Mouse (Mus musculus) embryonic facial prominence, embryonic 10.5 days (tissue): ENCODE data around the gene Cenpe. TPM values are rescaled to one million over a fixed set of nuclear protein-coding genes. Genes with fewer than 3 reads are reported as not detected.
A peak's percentile ranks its signal among the peaks of the same experiment; 100 is the strongest.

Experiments used
- DNase-seq: peaks from one replicate; pipeline ENCODE4 v3.0.0-alpha.2; 2017; ENCODE audit warnings: low spot score
- H3K27ac ChIP-seq: fragments of 300-500 bp; sonication (generic); replicated peaks from 2 replicates; pipeline ENCODE4 v1.5.1; 2016; ENCODE audit warnings: mild to moderate bottlenecking
- H3K27me3 ChIP-seq: fragments of 300-500 bp; sonication (generic); replicated peaks from 2 replicates; pipeline ENCODE4 v1.6.1; 2016; ENCODE audit warnings: low read depth, mild to moderate bottlenecking; ENCODE audit not compliant: poor library complexity, severe bottlenecking
- H3K36me3 ChIP-seq: fragments of 300-500 bp; sonication (generic); replicated peaks from 2 replicates; pipeline ENCODE4 v1.6.1; 2016; ENCODE audit warnings: mild to moderate bottlenecking, moderate library complexity
- H3K4me1 ChIP-seq: fragments of 300-500 bp; sonication (generic); 2 replicates; pipeline ENCODE4 v1.6.1; 2016
- H3K4me3 ChIP-seq: fragments of 300-500 bp; sonication (generic); 2 replicates; pipeline ENCODE4 v1.5.1; 2016; ENCODE audit warnings: mild to moderate bottlenecking, moderate library complexity
- H3K9me3 ChIP-seq: fragments of 300-500 bp; sonication (generic); 2 replicates; pipeline ENCODE4 v1.6.1; 2016; ENCODE audit warnings: mild to moderate bottlenecking
- WGBS: fragments of 180-500 bp; shearing (Covaris S2); methylation state at CpG from one replicate; pipeline ENCODE4 v1.1.7; 2016; 5-methylcytosine and 5-hydroxymethylcytosine counted together
- polyA plus RNA-seq: library from polyadenylated mRNA; unstranded; fragments of >200 nt; fragmentation: Nextera tagmentation; extraction: Ambion mirVana; gene quantifications from 2 replicates; pipeline ENCODE4 v1.2.1, GENCODE M21; 2016

Gene Cenpe
- polyA plus RNA-seq, 1 experiment from 2014 or later, result 39.4 TPM

DNA sequence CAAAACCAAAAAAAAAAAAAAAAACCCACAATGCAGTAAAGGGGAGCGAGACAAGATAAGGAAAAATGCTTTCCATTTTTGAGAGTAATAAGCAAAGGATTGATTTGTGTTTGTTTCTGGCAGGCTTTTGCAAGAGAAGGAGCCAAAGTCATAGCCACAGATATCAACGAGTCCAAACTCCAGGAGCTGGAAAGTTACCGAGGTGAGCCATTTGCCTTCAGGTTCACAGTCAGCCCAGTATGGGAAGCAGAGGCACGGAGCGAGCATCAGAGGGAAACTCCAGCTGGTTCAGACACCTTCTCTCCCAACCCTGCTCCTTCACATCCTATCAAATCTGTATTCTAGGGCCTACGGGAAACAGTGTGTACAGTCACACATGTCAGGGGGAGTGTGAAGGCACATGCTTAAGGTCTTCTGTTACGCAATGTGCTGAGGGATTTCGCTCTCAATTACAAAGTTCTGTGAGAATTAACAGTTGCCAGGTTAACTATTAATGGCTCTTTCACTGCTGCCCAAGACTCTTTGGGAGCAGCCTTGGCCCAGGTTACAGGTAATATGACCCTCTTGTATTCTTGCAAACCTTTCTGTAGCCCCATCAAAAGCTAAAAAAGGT is 75.9 kb downstream of the Cenpe start:
- Histone ChIP-seq H3K9me3 (no peaks in the 10 kb centered on the region), H3K36me3 (no peaks in the 10 kb centered on the region), H3K27ac (no peak overlapping the region), H3K4me1 (no peaks in the 10 kb centered on the region), H3K4me3 (no peak overlapping the region), H3K27me3 (no peaks in the 10 kb centered on the region)
- DNase-seq, result no peak
- 89% methylated on average over 8 of the region's 8 CpGs for WGBS

DNA sequence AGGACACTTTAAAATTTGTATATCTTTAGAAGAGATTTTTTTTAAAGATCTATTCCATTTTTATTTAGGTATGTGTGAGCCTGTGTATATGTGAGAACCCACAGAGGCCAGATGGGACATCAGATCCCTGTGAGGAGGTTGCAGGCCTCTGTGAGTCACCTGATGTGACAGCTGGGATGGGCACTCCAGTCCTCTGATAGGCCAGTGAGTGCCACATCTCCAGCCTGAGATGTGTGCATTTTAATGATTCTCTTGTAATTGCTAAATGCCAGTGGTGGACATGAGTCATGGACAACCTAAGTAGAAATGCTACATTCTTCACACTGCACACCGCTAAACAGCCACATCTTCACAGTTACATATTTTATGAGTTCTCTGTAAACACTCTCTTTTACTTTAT is 76.8 kb downstream of the Cenpe start:
- Histone ChIP-seq H3K27ac (no peak overlapping the region), H3K4me1 (peaks cover 3% of the 10 kb centered on the region; the same call in 1 of the 2 replicates), H3K9me3 (no peaks in the 10 kb centered on the region), H3K4me3 (no peak overlapping the region), H3K27me3 (no peaks in the 10 kb centered on the region), H3K36me3 (no peaks in the 10 kb centered on the region)
- DNase-seq, result no peak
- WGBS, result 84% methylated on average over 1 of the region's 1 CpGs

DNA sequence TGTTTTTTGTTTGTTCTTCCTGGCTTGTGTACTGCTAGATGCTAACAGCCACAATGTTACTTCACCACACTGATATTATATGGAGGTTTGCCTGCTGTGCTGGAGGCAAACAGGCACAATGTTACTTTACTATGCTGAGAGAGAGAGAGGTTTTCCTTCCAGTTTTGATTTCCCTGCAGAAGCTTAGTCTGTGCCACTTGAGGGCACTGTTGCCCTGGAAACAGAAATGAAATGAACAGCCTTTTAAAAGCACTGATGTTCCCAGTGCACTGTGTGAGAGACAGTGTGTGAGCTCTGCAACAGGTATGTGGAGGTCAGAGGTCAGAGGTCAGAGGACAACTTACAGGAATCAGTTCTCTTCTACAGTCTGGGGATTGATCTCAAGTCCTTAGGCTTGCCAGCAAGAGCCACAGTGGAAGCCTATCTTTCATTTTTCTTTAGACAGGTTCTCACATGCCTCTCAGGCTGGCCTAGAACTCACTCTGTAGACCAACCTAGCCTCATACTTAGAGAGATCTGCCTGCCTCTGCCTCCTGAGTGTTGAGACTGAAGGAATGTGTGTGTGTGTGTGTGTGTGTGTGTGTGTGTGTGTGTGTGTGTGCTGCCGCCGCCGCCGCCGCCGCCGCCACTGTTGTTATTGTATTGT is 78.0 kb downstream of the Cenpe start:
- WGBS, result 98% methylated on average over 6 of the region's 7 CpGs
- H3K27me3 ChIP-seq, result no peaks in the 10 kb centered on the region
- no peak overlapping the region for H3K4me3 ChIP-seq

DNA sequence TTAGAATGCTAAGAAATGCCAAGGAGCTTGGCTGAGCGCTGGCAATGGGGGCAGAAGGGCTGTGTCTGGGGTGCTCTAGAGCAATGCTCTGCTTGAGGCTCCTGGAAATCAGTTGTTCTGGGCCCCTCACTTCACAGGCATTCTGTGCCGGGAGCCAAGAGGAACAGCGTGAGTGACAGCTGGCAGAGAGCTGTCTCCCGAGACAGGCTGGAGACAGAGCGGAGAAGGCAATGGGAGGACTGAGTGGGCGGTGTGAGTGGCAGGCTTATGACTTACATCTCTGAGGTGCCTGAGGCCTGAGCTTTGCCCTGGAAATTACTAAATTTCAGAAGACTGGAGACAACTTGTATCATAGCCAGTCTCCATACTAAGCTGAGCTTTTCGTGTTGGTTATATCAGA is 81.4 kb downstream of the Cenpe start:
- Histone ChIP-seq H3K4me3 (no peak overlapping the region), H3K4me1 (peaks cover 3% of the 10 kb centered on the region; the same call in 1 of the 2 replicates), H3K27me3 (no peaks in the 10 kb centered on the region), H3K36me3 (no peaks in the 10 kb centered on the region), H3K27ac (no peak overlapping the region), H3K9me3 (no peaks in the 10 kb centered on the region)
- WGBS, result 53% methylated on average over 7 of the region's 7 CpGs
- DNase-seq, result no peak

More for the DNA sequence above, 78.0 kb downstream of the Cenpe start:
- H3K9me3 ChIP-seq, result no peaks in the 10 kb centered on the region
- no peak overlapping the region for H3K27ac ChIP-seq
- H3K4me1 ChIP-seq, result peaks cover 3% of the 10 kb centered on the region; the same call in 1 of the 2 replicates
- no peaks in the 10 kb centered on the region for H3K36me3 ChIP-seq
- DNase-seq, result peak; percentile 58

DNA sequence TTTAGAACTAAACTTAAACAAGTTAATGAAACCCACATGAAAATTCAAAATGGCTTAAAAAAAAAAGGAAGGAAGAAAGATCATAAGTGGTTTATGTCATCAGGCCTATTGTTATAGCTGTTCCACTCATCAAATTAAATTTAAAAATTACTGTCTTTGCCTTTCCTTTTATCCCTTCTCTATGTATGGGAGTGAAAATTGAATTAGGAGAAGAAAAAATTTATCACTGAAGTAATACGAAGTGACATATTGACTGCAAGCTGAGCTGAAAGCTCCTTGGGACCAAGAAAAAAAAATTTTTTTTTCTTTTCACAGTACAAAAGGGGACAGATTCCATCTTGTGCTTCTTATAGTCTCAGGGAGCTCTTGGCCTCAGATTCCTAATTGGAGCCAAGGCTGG is 83.2 kb downstream of the Cenpe start:
- H3K4me1 ChIP-seq, result peaks cover 3% of the 10 kb centered on the region; the same call in 1 of the 2 replicates
- no peak for DNase-seq
- no peaks in the 10 kb centered on the region for H3K9me3 ChIP-seq
- no peaks in the 10 kb centered on the region for H3K27me3 ChIP-seq
- WGBS, result 83% methylated on average over 1 of the region's 1 CpGs
- H3K36me3 ChIP-seq, result no peaks in the 10 kb centered on the region
- no peak overlapping the region for H3K27ac ChIP-seq
- H3K4me3 ChIP-seq, result no peak overlapping the region

DNA sequence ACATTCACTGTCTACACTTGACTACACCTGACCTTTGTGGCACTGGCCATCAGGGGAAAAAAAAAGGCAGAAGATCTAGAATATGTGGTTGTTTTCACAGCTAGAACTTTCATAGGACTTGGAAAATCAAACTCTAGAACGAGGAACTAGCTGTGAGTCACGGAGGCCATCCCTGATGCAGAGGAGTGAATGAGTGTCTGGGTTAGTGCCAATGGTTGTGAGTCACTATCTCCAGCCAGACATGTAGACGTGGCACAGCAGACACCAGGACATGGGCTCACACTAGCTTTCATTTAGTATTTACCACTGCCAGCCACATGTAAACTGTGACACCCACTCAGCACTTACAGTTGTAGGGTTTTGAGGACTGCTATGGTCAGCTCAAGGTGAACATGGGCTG is 86.2 kb downstream of the Cenpe start:
- Histone ChIP-seq H3K27me3 (no peaks in the 10 kb centered on the region), H3K4me3 (no peak overlapping the region), H3K27ac (no peak overlapping the region), H3K4me1 (peaks cover 8% of the 10 kb centered on the region), H3K9me3 (no peaks in the 10 kb centered on the region), H3K36me3 (no peaks in the 10 kb centered on the region)
- no peak for DNase-seq
- WGBS, result 82% methylated on average over 3 of the region's 3 CpGs

DNA sequence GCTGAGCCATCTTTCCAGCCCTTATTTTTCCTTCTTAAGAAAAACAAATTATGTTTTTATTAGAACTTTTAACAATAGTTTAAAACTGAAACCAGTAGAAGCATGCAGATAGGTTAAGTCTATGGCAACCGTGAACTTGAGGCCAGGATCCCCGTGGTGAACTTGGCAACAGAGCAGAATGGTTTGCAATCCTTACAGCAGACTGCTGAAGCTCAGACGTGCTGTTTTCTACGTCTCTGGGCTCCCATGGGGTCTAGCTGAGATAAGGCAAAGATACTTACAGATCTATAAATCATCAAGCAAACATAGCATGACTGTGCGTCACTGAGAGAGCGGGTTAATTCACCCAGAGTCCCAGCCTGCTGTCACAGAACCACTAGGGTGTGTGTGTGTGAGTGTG is 87.7 kb downstream of the Cenpe start:
- Histone ChIP-seq H3K4me3 (no peak overlapping the region), H3K9me3 (no peaks in the 10 kb centered on the region), H3K4me1 (peaks cover 18% of the 10 kb centered on the region), H3K36me3 (no peaks in the 10 kb centered on the region), H3K27ac (no peak overlapping the region), H3K27me3 (no peaks in the 10 kb centered on the region)
- no peak for DNase-seq
- 77% methylated on average over 6 of the region's 6 CpGs for WGBS

DNA sequence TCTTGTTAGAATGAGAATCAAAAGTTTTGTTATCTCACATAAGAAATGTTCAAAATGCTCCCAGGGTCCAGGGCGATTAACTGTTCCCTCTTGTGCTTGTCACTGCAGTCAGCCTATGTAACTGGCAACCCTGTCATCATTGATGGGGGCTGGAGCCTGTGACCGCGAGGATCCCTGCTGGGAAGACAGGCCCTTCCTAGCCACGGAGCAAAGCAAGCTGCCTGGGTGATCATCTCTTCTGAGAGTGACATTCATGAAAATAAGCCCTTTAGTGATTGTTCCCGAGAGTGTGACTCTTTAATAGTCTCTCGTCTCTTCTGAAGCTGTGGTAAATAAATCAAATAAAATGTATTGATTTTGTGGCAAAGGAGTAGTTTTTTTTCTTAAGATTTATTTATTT is 91.7 kb downstream of the Cenpe start:
- no peak for DNase-seq
- Histone ChIP-seq H3K9me3 (no peaks in the 10 kb centered on the region), H3K4me1 (peaks cover 35% of the 10 kb centered on the region), H3K4me3 (no peak overlapping the region), H3K27me3 (peaks cover 20% of the 10 kb centered on the region), H3K27ac (no peak overlapping the region), H3K36me3 (no peaks in the 10 kb centered on the region)
- 20% methylated on average over 6 of the region's 6 CpGs for WGBS

DNA sequence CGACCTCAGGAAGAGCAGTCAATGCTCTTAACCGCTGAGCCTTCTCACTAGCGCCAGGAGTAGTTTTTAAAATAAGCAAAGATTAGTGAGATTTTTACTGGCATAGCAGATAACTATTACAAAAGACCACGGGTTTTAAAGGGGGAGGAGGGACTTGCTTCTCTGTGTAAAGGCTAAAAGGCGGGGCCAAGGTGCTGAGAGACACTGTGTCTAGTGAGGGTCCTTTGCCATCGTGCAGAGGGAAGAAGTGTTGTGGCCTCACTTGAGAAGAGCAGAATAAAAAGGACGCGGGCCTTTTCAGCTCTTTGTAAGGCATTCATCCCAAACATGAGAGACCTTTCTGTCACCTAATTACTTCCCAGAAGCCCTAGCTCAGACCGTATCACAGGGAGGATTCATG is 92.2 kb downstream of the Cenpe start:
- Histone ChIP-seq H3K9me3 (no peaks in the 10 kb centered on the region), H3K36me3 (no peaks in the 10 kb centered on the region), H3K4me3 (no peak overlapping the region), H3K4me1 (peaks cover 35% of the 10 kb centered on the region), H3K27me3 (peaks cover 20% of the 10 kb centered on the region), H3K27ac (no peak overlapping the region)
- no peak for DNase-seq
- 17% methylated on average over 9 of the region's 9 CpGs for WGBS

DNA sequence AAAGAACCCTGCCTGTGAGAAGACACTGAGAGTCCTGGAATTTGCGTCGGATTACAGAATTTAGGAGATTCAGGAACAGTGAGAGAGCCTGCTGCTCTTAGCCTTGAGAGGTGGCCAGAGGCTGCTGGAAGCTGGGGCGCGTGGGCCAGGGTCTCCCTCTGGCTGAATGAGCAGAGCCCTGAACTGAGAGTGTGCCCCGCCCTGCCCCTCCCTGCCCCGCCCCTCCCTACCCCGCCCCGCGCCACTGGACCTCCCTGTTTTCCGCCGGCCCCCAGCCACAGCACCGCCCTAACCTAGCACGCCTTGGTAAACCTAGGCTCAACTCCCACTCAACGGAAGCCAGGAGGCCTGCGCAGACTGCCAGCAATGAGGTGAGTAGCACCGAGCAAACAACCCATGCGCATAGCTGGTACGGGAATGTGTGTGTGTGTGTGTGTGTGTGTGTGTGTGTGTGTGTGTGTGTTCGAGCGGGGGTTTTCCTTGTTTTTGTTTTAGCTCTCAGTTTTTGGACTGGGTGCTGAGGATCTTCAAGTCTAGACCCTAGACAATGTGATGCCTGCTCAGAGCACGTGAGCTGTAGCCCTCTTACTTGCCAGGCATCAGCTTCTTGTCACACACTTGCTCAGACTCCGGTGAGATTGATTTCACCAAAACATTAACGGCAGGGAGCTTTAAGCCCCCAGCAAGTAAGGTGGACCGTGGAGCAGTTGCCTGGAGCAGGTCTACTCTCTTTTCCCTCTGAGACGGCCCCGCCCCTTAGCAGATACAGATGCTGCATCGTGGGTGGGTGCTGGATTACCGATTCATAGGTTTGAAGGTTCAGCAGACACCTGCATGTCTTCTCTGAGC is 95.3 kb downstream of the Cenpe start, which contains the start of gene Slc9b2:
Gene Slc9b2, plus strand, starts transcription at position 290 of the 849 bp plus-strand sequence.
- peak within 1 kb of the TSS; percentile 19 for H3K27ac ChIP-seq
- peak within 1 kb of the TSS; percentile 53 for H3K4me3 ChIP-seq
- 9% methylated on average over 28 of the region's 28 CpGs for WGBS
- no peaks in the 10 kb centered on the region for H3K9me3 ChIP-seq
- H3K4me1 ChIP-seq, result peaks cover 35% of the 10 kb centered on the region
- peak; percentile 74 for DNase-seq
- H3K36me3 ChIP-seq, result no peaks in the 10 kb centered on the region
- peaks cover 20% of the 10 kb centered on the region for H3K27me3 ChIP-seq

DNA sequence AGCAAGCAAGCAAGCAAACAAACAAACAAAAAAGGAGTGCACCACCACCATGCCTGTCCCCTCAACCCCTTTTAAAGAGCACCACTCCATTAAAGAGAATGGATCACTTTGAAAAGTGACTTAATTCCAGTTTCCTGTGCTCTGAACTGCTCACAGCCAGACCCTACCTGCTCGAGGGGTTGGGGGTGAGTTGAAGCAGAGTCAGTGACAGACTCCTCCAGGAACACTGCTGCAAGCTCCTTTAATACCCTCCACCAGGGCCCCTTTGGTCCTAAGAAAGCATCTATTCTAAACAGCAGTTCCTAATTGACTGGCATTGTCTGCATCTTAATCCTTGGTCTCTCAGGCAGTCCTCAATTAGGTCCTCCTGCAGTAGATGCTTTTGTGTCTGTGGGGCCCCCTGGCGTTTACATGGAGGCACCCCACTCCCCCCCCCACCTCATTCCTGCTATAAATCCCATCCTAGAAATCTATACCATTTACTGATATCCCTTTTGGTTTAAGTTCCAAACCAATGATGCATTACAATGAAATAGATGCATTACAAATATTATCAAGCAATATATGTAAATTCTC is 100.7 kb downstream of the Cenpe start:
- Histone ChIP-seq H3K36me3 (no peaks in the 10 kb centered on the region), H3K9me3 (no peaks in the 10 kb centered on the region), H3K27me3 (0 out of 2 replicates have a peak, but pooled peaks cover 5% of the 10 kb centered on the region), H3K4me3 (no peak overlapping the region), H3K4me1 (peaks cover 12% of the 10 kb centered on the region), H3K27ac (no peak overlapping the region)
- DNase-seq, result no peak
- 20% methylated on average over 2 of the region's 2 CpGs for WGBS

DNA sequence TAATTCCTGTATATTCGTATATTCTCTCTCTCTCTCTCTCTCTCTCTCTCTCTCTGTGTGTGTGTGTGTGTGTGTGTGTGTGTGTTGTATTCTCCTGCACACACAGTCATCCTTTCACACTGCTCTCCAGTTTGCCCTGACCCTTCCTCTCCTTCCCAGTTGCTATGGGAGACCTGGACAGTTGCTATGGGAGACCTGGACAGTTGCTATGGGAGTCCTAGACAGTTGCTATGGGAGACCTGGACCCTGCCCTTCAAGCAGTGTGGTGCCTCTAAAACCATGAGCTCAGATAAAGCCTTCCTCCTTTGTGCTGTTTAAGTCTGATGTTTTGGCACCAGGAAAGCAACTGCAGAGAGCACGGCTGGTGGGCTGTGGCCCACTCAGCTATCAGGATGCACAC is 101.4 kb downstream of the Cenpe start:
- DNase-seq, result peak; percentile 19
- peaks cover 10% of the 10 kb centered on the region for H3K4me1 ChIP-seq
- no peak overlapping the region for H3K27ac ChIP-seq
- no peaks in the 10 kb centered on the region for H3K27me3 ChIP-seq
- H3K4me3 ChIP-seq, result no peak overlapping the region
- whole genome bisulfite sequencing, result 80% methylated on average over 2 of the region's 2 CpGs
- H3K36me3 ChIP-seq, result no peaks in the 10 kb centered on the region
- H3K9me3 ChIP-seq, result no peaks in the 10 kb centered on the region
